Mouse (Mus musculus): ENCODE measurements around the gene Mrc2. TPM values are rescaled to one million over a fixed set of nuclear protein-coding genes. Genes with fewer than 3 reads are reported as not detected.
A peak's percentile ranks its signal among the peaks of the same experiment; 100 is the strongest.

The Mrc2 gene
- polyA plus RNA-seq, 1 experiment from 2014 or later = 0.98 TPM

DNA sequence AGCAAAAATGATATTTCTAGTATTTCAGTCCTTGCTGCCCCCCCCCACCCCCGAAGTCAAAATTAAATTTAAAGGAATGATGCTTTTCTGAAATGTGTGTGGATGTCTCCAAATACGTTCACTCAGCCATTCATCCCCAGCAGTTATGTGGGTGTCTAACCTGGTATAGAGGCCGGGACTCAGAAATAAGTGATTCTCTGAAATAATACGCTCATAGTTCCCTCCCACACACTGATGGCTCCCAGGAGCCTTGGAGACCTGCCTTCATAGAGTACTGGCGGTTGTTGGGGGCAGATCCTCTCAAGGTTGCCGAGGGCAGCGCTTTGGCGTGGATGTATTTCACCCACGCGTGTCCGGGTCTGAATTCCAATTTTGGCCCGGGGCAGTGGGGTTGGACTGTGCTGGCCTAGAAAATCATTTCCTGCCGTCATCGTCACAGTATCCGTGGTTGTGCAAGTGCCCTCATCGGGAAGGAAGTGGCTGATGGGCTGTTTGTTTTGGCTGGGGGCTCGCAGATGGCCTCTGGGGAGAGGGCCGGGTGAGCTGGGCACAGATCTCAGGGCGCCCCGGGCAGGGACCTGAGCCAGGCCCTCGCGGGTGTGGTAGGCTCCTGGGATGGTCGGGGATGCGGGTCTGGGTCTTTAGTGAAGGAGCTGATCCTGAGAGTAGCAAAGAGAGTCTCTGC lies 19.0 kb downstream of the Mrc2 start:
- Histone ChIP-seq H3K4me2 (peak overlapping the region; percentile 32), H3K9me3 (replicated peaks) (no peaks in the 10 kb centered on the region), H3K36me3 (no peaks in the 10 kb centered on the region), H3K4me3 (replicated peaks) (no peak overlapping the region), H3K27ac (no peak overlapping the region), H3K27me3 (no peaks in the 10 kb centered on the region), H3K9ac (no peak overlapping the region), H3K4me1 (replicated peaks) (0 out of 2 replicates have a peak, but pooled peaks cover 3% of the 10 kb centered on the region)
- ATAC-seq (ENCODE audit: low read depth) = no peak
- 22% methylated on average over 24 of the region's 24 CpGs for WGBS (ENCODE audit: insufficient replicate concordance)
- no peak for DNase-seq

DNA sequence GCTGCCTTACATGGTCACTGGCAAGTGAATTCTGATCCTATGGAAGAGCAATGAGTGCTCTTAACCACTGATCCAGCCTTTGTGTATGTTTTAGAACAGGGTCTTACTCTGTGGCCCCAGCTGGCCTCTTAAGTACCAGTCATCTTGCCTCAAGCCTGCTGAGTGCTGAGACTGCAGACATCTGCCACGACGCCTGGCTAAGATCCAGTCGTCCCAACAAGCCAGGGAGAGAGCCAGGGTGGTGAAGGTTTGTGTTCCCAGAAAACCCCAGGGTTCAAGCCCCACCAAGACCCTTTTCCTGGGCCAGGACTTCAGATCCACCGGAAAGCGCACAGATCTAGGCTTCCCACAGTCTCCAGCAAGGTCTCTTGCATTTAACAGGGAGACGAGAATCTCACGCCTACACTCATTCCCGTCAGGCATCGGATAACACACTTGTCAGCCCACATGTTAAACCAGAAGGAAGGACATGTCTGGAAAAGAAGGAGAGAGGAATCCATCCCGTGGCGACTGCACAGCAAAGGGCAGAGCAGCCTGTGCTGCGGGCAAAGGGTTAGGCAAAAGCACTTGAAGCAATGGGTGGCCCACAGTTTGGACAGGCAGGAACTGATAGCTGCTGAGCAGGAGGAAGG lies 20.0 kb downstream of the Mrc2 start:
- no peak for DNase-seq
- 60% methylated on average over 12 of the region's 12 CpGs for WGBS (ENCODE audit: insufficient replicate concordance)
- Histone ChIP-seq H3K4me2 (no peak overlapping the region), H3K9ac (no peak overlapping the region), H3K27me3 (no peaks in the 10 kb centered on the region), H3K27ac (no peak overlapping the region), H3K36me3 (no peaks in the 10 kb centered on the region), H3K4me1 (replicated peaks) (0 out of 2 replicates have a peak, but pooled peaks cover 3% of the 10 kb centered on the region), H3K4me3 (replicated peaks) (no peak overlapping the region), H3K9me3 (replicated peaks) (no peaks in the 10 kb centered on the region)
- no peak for ATAC-seq (ENCODE audit: low read depth)

DNA sequence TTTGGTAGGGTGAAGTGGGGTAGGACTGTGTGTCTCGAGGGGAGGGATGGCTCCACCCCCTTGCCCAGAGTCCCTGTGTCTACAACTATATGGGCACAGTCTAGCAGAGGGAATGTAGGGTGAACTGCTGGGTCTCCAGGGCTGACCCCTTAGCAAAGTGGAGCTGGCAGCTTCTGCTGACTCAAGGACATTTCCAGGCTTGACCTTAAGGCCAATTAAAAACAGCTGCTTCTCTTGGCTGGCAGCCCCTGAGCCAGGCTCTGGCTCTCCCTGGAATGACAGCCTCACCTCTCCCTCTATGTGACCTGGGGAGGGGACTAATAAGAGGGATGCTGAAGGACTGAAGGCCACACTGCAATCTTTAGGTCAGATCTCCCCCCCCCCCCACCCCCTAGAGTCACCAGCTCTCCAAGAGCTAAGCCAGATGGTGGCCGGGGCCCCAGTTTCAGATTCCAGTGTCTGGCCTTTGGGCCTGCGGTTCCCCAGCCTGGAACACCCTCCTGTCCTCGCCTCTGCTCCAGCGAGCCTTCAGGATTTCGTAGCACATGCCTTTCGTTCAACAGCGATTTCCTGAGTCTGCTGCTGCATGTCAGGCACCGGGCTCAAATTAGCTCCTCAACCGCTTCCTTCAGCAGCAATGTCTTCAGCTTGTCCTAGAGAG lies 20.7 kb downstream of the Mrc2 start:
- Histone ChIP-seq H3K9me3 (replicated peaks) (no peaks in the 10 kb centered on the region), H3K27ac (no peak overlapping the region), H3K36me3 (no peaks in the 10 kb centered on the region), H3K4me3 (replicated peaks) (no peak overlapping the region), H3K9ac (no peak overlapping the region), H3K27me3 (no peaks in the 10 kb centered on the region), H3K4me1 (replicated peaks) (0 out of 2 replicates have a peak, but pooled peaks cover 3% of the 10 kb centered on the region), H3K4me2 (no peak overlapping the region)
- no peak for ATAC-seq (ENCODE audit: low read depth)
- DNase-seq = no peak
- 21% methylated on average over 9 of the region's 10 CpGs for WGBS (ENCODE audit: insufficient replicate concordance)

DNA sequence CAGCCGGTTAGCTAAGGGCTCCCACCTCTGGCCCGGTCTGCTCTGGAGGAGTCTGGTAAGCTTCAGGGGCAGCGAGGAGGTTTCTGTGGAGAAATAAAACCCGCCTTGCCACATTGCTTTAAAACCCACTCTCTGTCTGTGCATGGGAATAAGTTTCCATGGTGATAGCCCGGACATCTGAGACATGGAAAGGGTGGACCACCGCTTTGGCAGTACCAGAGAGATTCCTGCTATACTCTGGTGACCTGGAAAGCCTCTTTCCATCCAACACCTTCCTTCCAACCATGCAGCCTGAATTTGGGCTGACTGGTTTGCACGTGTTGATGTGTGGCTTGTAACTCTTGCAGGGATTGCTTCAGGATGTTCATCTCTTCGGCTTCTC lies 21.2 kb downstream of the Mrc2 start:
- H3K27ac ChIP-seq = no peak overlapping the region
- no peaks in the 10 kb centered on the region for H3K9me3 ChIP-seq (replicated peaks)
- H3K36me3 ChIP-seq = no peaks in the 10 kb centered on the region
- no peak overlapping the region for H3K9ac ChIP-seq
- no peak for ATAC-seq (ENCODE audit: low read depth)
- no peaks in the 10 kb centered on the region for H3K27me3 ChIP-seq
- H3K4me1 ChIP-seq (replicated peaks) = 0 out of 2 replicates have a peak, but pooled peaks cover 3% of the 10 kb centered on the region
- WGBS (ENCODE audit: insufficient replicate concordance) = 55% methylated on average over 8 of the region's 8 CpGs
- no peak for DNase-seq
- H3K4me2 ChIP-seq = no peak overlapping the region
- no peak overlapping the region for H3K4me3 ChIP-seq (replicated peaks)

DNA sequence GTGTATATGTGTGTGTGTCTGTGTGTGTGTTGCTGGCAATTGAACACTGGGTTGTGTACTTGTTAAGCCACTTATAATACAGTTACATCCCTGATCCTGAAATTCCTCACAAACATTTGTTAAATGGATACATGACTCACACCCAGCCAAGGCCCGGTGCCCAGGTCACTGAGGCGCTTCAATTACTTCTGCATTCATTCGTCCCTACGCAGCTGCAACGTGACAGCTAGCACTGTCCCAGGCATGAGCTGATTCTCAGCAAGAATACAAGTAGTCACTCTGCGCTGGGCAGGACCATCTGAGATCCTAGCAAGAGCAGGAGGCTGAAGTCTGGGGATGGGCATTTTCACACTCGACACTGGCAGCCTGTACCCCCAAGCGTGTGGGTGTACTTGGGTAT lies 22.9 kb downstream of the Mrc2 start:
- Histone ChIP-seq H3K4me2 (no peak overlapping the region), H3K36me3 (no peaks in the 10 kb centered on the region), H3K27me3 (no peaks in the 10 kb centered on the region), H3K4me1 (replicated peaks) (0 out of 2 replicates have a peak, but pooled peaks cover 3% of the 10 kb centered on the region), H3K4me3 (replicated peaks) (no peak overlapping the region), H3K27ac (no peak overlapping the region), H3K9me3 (replicated peaks) (no peaks in the 10 kb centered on the region), H3K9ac (no peak overlapping the region)
- DNase-seq (no peak), ATAC-seq (ENCODE audit: low read depth) (no peak)
- 77% methylated on average over 8 of the region's 8 CpGs for WGBS (ENCODE audit: insufficient replicate concordance)

DNA sequence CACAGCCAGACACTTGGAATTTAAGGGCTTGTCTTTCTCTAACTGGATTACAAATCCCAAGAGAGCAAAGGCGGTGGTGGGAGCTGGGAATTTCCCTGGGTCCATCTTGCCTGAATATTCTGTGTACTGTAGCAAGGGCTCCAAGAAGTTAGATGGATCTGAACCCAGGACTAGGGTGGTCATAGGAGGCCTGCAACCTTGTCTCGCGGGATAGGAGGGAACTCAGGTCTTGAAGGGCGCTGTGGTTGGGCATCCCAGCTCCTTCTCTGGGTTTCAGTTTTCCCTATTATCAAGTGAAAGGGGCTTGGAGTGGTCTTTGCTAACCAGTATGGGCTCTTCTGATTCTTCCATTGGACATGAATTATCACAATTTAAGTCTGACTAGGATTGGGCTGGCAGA lies 23.7 kb downstream of the Mrc2 start:
- no peaks in the 10 kb centered on the region for H3K9me3 ChIP-seq (replicated peaks)
- H3K36me3 ChIP-seq = no peaks in the 10 kb centered on the region
- WGBS (ENCODE audit: insufficient replicate concordance) = 80% methylated on average over 4 of the region's 4 CpGs
- DNase-seq (no peak), ATAC-seq (ENCODE audit: low read depth) (no peak)
- no peaks in the 10 kb centered on the region for H3K27me3 ChIP-seq
- no peak overlapping the region for H3K4me3 ChIP-seq (replicated peaks)
- H3K27ac ChIP-seq = no peak overlapping the region
- no peak overlapping the region for H3K9ac ChIP-seq
- H3K4me2 ChIP-seq = no peak overlapping the region
- H3K4me1 ChIP-seq (replicated peaks) = 0 out of 2 replicates have a peak, but pooled peaks cover 3% of the 10 kb centered on the region

DNA sequence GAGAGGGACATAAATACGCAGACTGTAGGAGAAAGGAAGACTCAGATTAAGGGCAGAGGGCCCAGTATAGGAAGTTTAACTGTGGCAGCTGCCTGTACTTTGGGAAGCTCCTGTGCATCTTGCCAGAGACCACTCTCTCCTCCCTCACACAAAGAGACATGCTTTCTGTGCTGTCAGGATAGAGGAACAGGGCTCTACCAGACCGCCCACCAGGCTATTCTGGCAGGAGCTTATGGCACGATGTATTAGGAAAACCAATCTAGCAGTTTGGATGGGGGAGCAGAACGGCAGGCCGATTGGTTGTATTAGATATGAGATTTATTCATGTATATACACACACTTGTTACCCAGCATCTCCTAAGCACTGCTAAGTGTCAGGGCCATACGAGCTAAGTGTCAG lies 25.3 kb downstream of the Mrc2 start:
- DNase-seq = no peak
- no peak for ATAC-seq (ENCODE audit: low read depth)
- Histone ChIP-seq H3K9me3 (replicated peaks) (no peaks in the 10 kb centered on the region), H3K4me3 (replicated peaks) (no peak overlapping the region), H3K36me3 (no peaks in the 10 kb centered on the region), H3K9ac (no peak overlapping the region), H3K4me1 (replicated peaks) (0 out of 2 replicates have a peak, but pooled peaks cover under 1% of the 10 kb centered on the region), H3K4me2 (no peak overlapping the region), H3K27ac (no peak overlapping the region), H3K27me3 (no peaks in the 10 kb centered on the region)
- WGBS (ENCODE audit: insufficient replicate concordance) = 75% methylated on average over 6 of the region's 6 CpGs

DNA sequence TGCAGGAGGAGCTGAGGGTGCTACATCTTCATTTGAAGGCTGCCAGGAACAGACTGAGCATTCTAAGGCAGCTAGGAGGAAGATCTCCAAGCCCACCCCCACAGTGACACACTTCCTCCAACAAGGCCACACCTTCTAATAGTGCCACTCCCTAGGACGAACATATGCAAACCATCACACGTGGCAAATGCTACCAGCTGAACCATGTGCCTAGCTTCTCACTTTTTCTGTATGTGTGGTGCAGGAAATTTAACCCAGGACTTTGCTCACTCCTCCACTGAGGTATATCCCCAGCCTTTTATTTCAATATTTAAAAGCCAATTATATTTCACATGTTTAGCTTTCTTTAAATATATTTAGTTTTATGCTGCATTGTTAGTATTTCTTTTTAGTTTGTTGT lies 28.6 kb downstream of the Mrc2 start:
- Histone ChIP-seq H3K27me3 (no peaks in the 10 kb centered on the region), H3K27ac (no peak overlapping the region), H3K9ac (no peak overlapping the region), H3K9me3 (replicated peaks) (no peaks in the 10 kb centered on the region), H3K4me1 (replicated peaks) (no peaks in the 10 kb centered on the region), H3K4me2 (no peak overlapping the region), H3K4me3 (replicated peaks) (no peak overlapping the region), H3K36me3 (no peaks in the 10 kb centered on the region)
- ATAC-seq (ENCODE audit: low read depth) = no peak
- 48% methylated on average over 2 of the region's 2 CpGs for WGBS (ENCODE audit: insufficient replicate concordance)
- DNase-seq = no peak

DNA sequence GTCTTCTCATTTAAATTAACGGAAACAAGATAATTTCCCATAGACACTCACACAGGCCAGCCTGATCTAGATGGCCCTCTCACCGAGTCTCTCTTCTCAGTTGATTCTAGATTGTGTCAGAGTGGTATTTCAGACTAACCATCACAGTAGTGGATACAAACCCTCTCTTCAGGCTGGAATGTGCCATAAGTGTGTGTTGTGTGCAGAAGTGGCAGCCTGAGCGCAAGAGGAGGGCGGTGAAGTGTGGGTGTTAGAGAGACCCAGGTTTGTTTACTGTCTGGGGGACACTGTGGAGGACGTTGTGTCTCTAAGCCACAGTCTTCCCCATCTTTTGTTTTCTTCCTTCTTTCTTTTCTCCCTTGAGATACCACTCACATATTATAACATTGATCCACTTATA lies 31.1 kb downstream of the Mrc2 start:
- Histone ChIP-seq H3K4me2 (no peak overlapping the region), H3K27me3 (no peaks in the 10 kb centered on the region), H3K9me3 (replicated peaks) (no peaks in the 10 kb centered on the region), H3K9ac (no peak overlapping the region), H3K36me3 (no peaks in the 10 kb centered on the region), H3K27ac (no peak overlapping the region), H3K4me1 (replicated peaks) (no peaks in the 10 kb centered on the region), H3K4me3 (replicated peaks) (no peak overlapping the region)
- ATAC-seq (ENCODE audit: low read depth) = no peak
- WGBS (ENCODE audit: insufficient replicate concordance) = 72% methylated on average over 5 of the region's 5 CpGs
- DNase-seq = no peak

DNA sequence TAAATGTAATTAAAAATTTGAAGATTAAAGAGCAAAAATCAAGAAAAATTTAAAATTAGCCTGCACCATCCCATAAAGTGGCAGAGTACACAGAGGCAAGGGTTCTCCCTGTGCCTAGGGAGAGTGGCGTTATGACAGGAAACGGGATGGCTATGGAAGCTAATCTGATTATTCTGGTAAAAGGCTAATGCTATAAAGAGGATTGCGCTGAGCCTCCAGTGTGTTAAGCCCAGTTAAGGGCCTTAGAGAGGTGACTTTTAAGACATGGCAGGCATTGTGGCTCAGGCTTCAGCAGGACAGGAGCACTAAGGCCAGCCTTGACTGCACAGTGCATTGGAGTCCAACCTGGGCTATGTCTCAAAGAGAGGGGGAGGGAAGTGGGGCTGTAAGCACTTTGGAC lies 34.7 kb downstream of the Mrc2 start:
- no peak overlapping the region for H3K9ac ChIP-seq
- ATAC-seq (ENCODE audit: low read depth) = no peak
- H3K4me2 ChIP-seq = no peak overlapping the region
- no peak for DNase-seq
- no peak overlapping the region for H3K27ac ChIP-seq
- H3K4me3 ChIP-seq (replicated peaks) = no peak overlapping the region
- H3K4me1 ChIP-seq (replicated peaks) = no peaks in the 10 kb centered on the region
- WGBS (ENCODE audit: insufficient replicate concordance) = 79% methylated on average over 3 of the region's 3 CpGs
- no peaks in the 10 kb centered on the region for H3K27me3 ChIP-seq
- no peaks in the 10 kb centered on the region for H3K36me3 ChIP-seq
- no peaks in the 10 kb centered on the region for H3K9me3 ChIP-seq (replicated peaks)

DNA sequence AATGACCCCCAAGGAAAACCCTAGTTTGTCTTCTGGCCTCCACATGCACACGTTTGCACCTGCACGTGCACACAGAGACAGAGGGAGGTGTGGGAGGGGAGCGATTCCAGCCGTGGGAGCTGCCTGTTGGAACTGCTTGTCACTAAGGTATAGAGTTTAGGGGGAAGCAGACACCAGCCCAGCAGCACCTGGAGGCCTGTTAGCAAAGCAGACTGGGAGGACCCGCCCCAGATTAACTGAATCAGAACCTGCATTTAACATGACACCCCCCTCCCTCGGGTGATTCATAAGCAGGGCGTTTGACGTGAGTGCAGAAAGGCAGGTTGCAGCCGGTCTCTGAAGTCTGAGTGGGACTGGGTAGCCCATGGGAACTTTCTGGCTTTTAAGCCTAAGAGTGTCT lies 37.5 kb downstream of the Mrc2 start:
- no peaks in the 10 kb centered on the region for H3K9me3 ChIP-seq (replicated peaks)
- no peak overlapping the region for H3K9ac ChIP-seq
- H3K27ac ChIP-seq = no peak overlapping the region
- ATAC-seq (ENCODE audit: low read depth) (no peak), DNase-seq (no peak)
- H3K4me1 ChIP-seq (replicated peaks) = no peaks in the 10 kb centered on the region
- H3K36me3 ChIP-seq = no peaks in the 10 kb centered on the region
- 66% methylated on average over 9 of the region's 9 CpGs for WGBS (ENCODE audit: insufficient replicate concordance)
- no peaks in the 10 kb centered on the region for H3K27me3 ChIP-seq
- no peak overlapping the region for H3K4me2 ChIP-seq
- H3K4me3 ChIP-seq (replicated peaks) = no peak overlapping the region

Measured in liver, embryonic 13.5 days (tissue).